Mouse (Mus musculus) embryonic facial prominence, embryonic 11.5 days (tissue): Measurements from ENCODE around the gene Chd5. TPM values are rescaled to one million over a fixed set of nuclear protein-coding genes. Genes with fewer than 3 reads are reported as not detected.
A peak's percentile ranks its signal among the peaks of the same experiment; 100 is the strongest.

Experiments
- ATAC-seq: fragments of 200-750 bp; cut with Nextera tagmentation; replicated peaks from 2 replicates; pipeline ENCODE4 v1.8.0; 2017; ENCODE audit warnings: low read depth; ENCODE audit not compliant: insufficient number of reproducible peaks, low FRiP score, low TSS enrichment
- DNase-seq: peaks from one replicate; pipeline ENCODE4 v3.0.0-alpha.2; 2015; ENCODE audit warnings: low spot score
- H3K27ac ChIP-seq: fragments of 300-500 bp; sonication (generic); replicated peaks from 2 replicates; pipeline ENCODE4 v1.5.1; 2014; ENCODE audit warnings: mild to moderate bottlenecking, low read depth, low read length, control low read depth
- H3K27me3 ChIP-seq: fragments of 300-500 bp; sonication (generic); 2 replicates; pipeline ENCODE4 v1.6.1; 2014; ENCODE audit warnings: mild to moderate bottlenecking, low read length, moderate library complexity, mixed read lengths; ENCODE audit not compliant: control insufficient read depth, insufficient read depth
- H3K36me3 ChIP-seq: fragments of 300-500 bp; sonication (generic); replicated peaks from 2 replicates; pipeline ENCODE4 v1.6.1; 2014; ENCODE audit warnings: low read depth, mild to moderate bottlenecking, low read length, moderate library complexity, mixed read lengths; ENCODE audit not compliant: control insufficient read depth, insufficient read depth
- H3K4me1 ChIP-seq: fragments of 300-500 bp; sonication (generic); 2 replicates; pipeline ENCODE4 v1.6.1; 2014; ENCODE audit warnings: low read length, mixed read lengths; ENCODE audit not compliant: control insufficient read depth, insufficient read depth
- H3K4me2 ChIP-seq: fragments of 300-500 bp; sonication (generic); 2 replicates; pipeline ENCODE4 v1.6.1; 2014; ENCODE audit warnings: low read depth, mild to moderate bottlenecking, control low read depth, low read length, moderate library complexity
- H3K4me3 ChIP-seq: fragments of 300-500 bp; sonication (generic); 2 replicates; pipeline ENCODE4 v1.5.1; 2014; ENCODE audit warnings: low read depth, low read length, control low read depth
- H3K9ac ChIP-seq: fragments of 300-500 bp; sonication (generic); replicated peaks from 2 replicates; pipeline ENCODE4 v1.6.1; 2014; ENCODE audit warnings: mild to moderate bottlenecking, control low read depth, low read length
- H3K9me3 ChIP-seq: fragments of 300-500 bp; sonication (generic); replicated peaks from 2 replicates; pipeline ENCODE4 v1.6.1; 2016; ENCODE audit warnings: mild to moderate bottlenecking, low read length, inconsistent platforms, mixed read lengths; ENCODE audit not compliant: control insufficient read depth
- WGBS: fragments of 180-500 bp; shearing (Covaris S2); extraction: QIAGEN DNeasy Blood & Tissue Kit; methylation state at CpG from one replicate; pipeline ENCODE4 v1.1.7; 2014; 5-methylcytosine and 5-hydroxymethylcytosine counted together
- polyA plus RNA-seq: library from polyadenylated mRNA; unstranded; fragments of >200 nt; fragmentation: Nextera tagmentation; extraction: Ambion mirVana; gene quantifications from 2 replicates; pipeline ENCODE4 v1.2.1, GENCODE M21; 2014

Chd5 gene
- polyA plus RNA-seq, result 0.14 TPM in 2 replicates

- H3K27ac ChIP-seq, result no peak within 1 kb of the TSS
- H3K9ac ChIP-seq, result peak within 1 kb of the TSS; percentile 61
- peaks cover 2% of the 10 kb centered on the region; the same call in 1 of the 2 replicates for H3K4me1 ChIP-seq
- peak within 1 kb of the TSS; percentile 60 for H3K4me3 ChIP-seq
- WGBS, result 2% methylated on average over 62 of the region's 120 CpGs
- no peak for ATAC-seq
- DNase-seq, result peak; percentile 22
- H3K9me3 ChIP-seq, result no peaks in the 10 kb centered on the region
- H3K36me3 ChIP-seq, result peaks cover 8% of the 10 kb centered on the region
- H3K4me2 ChIP-seq, result peak within 1 kb of the TSS; percentile 100
- H3K27me3 ChIP-seq, result peaks cover 39% of the 10 kb centered on the region
Measured at GRCm38 (mm10) chr4:152338419-152339292, at the start of gene Chd5. Gene Chd5 (plus strand): TSS chr4:152338651.

- peak overlapping the region; percentile 20 for H3K4me3 ChIP-seq
- H3K4me2 ChIP-seq, result peak overlapping the region; percentile 40
- ATAC-seq (0 out of 2 replicates have a peak, but pooled peaks have one; percentile 27), DNase-seq (peak; percentile 35)
- WGBS, result under 1% methylated on average over 38 of the region's 39 CpGs
- no peaks in the 10 kb centered on the region for H3K4me1 ChIP-seq
- H3K9ac ChIP-seq, result peak overlapping the region; percentile 49
- no peaks in the 10 kb centered on the region for H3K9me3 ChIP-seq
- H3K27me3 ChIP-seq, result peaks cover 73% of the 10 kb centered on the region
- no peak overlapping the region for H3K27ac ChIP-seq
- no peaks in the 10 kb centered on the region for H3K36me3 ChIP-seq
Measured at GRCm38 (mm10) chr4:152290385-152290784, 48.1 kb upstream of the Chd5 start.

GRCm38 (mm10) chr4:152290991-152291390 is 47.5 kb upstream of the Chd5 start:
- Histone ChIP-seq H3K9ac (no peak overlapping the region), H3K27me3 (peaks cover 66% of the 10 kb centered on the region), H3K4me3 (no peak overlapping the region), H3K27ac (no peak overlapping the region), H3K4me2 (no peak overlapping the region), H3K9me3 (no peaks in the 10 kb centered on the region), H3K36me3 (no peaks in the 10 kb centered on the region), H3K4me1 (no peaks in the 10 kb centered on the region)
- WGBS, result 5% methylated on average over 11 of the region's 11 CpGs
- no peak for DNase-seq
- no peak for ATAC-seq

- H3K4me1 ChIP-seq, result no peaks in the 10 kb centered on the region
- 21% methylated on average over 6 of the region's 6 CpGs for whole genome bisulfite sequencing
- peak within 1 kb of the TSS; percentile 20 for H3K4me3 ChIP-seq
- no peaks in the 10 kb centered on the region for H3K36me3 ChIP-seq
- peak within 1 kb of the TSS; percentile 49 for H3K9ac ChIP-seq
- H3K27me3 ChIP-seq, result peaks cover 61% of the 10 kb centered on the region
- no peak within 1 kb of the TSS for H3K27ac ChIP-seq
- ATAC-seq, result no peak
- no peaks in the 10 kb centered on the region for H3K9me3 ChIP-seq
- DNase-seq, result no peak
- H3K4me2 ChIP-seq, result peak within 1 kb of the TSS; percentile 40
Measured at GRCm38 (mm10) chr4:152291562-152291961, 46.9 kb upstream of the Chd5 start, which contains the start of gene Hes3. Gene Hes3 (minus strand): TSS chr4:152291662.

GRCm38 (mm10) chr4:152292102-152292765 is 46.2 kb upstream of the Chd5 start:
- no peak overlapping the region for H3K4me2 ChIP-seq
- H3K4me1 ChIP-seq, result no peaks in the 10 kb centered on the region
- ATAC-seq (no peak), DNase-seq (no peak)
- no peak overlapping the region for H3K4me3 ChIP-seq
- H3K27me3 ChIP-seq, result peaks cover 54% of the 10 kb centered on the region
- H3K9me3 ChIP-seq, result no peaks in the 10 kb centered on the region
- H3K36me3 ChIP-seq, result no peaks in the 10 kb centered on the region
- H3K27ac ChIP-seq, result no peak overlapping the region
- 21% methylated on average over 12 of the region's 12 CpGs for WGBS
- no peak overlapping the region for H3K9ac ChIP-seq

GRCm38 (mm10) chr4:152294188-152294929 is 44.1 kb upstream of the Chd5 start:
- H3K9me3 ChIP-seq, result no peaks in the 10 kb centered on the region
- no peak overlapping the region for H3K4me3 ChIP-seq
- H3K4me2 ChIP-seq, result no peak overlapping the region
- no peaks in the 10 kb centered on the region for H3K4me1 ChIP-seq
- ATAC-seq, result no peak
- H3K36me3 ChIP-seq, result no peaks in the 10 kb centered on the region
- H3K27me3 ChIP-seq, result peaks cover 40% of the 10 kb centered on the region
- 49% methylated on average over 10 of the region's 10 CpGs for WGBS
- H3K27ac ChIP-seq, result no peak overlapping the region
- DNase-seq, result no peak
- H3K9ac ChIP-seq, result no peak overlapping the region

- DNase-seq, result no peak
- Histone ChIP-seq H3K4me1 (no peaks in the 10 kb centered on the region), H3K9me3 (no peaks in the 10 kb centered on the region), H3K36me3 (0 out of 2 replicates have a peak, but pooled peaks cover 2% of the 10 kb centered on the region), H3K9ac (no peak overlapping the region), H3K4me2 (no peak overlapping the region), H3K27ac (no peak overlapping the region), H3K27me3 (peaks cover 26% of the 10 kb centered on the region), H3K4me3 (no peak overlapping the region)
- WGBS, result 43% methylated on average over 4 of the region's 4 CpGs
- ATAC-seq, result no peak
Measured at GRCm38 (mm10) chr4:152295916-152296315, 42.5 kb upstream of the Chd5 start.
